Mouse (Mus musculus): Measurements from ENCODE around the gene Mypn. TPM values are rescaled to one million over a fixed set of nuclear protein-coding genes. Genes with fewer than 3 reads are reported as not detected.

Mypn gene
- 0.05 TPM for polyA plus RNA-seq (2017; shearing (Covaris generic))

GRCm38 (mm10) chr10:63203728-63204127 lies at the start of gene Mypn:
Gene Mypn, minus strand, starts transcription at chr10:63203952.

DNA sequence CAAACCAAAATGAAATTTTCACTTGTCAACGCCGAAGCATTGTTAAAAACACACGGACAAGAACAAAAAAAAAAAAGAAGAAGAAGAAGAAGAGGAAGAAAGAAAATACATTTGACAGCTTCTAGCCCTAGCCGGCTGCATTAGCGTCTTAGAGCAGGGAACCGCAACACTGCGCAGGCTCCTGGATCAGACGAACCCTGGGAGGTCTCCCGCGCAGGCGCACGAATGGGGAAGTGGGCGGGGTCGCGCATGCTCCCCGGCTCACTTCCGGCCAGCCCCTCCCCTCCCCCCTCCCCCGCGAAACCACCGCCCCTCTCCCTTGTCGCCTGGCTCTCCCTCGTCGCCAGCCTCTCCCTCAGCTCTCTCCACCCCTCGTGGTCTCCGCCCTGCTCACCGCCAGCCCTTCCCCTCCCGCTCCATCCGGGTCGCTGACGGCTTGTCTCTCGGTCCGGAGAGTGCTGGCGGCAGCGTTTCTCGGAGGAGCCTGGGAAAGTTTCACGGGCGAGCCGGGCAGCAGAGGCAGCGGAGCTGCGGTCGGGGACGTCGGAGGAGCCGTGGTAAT lies 39.8 kb upstream of the Mypn start, which contains the start of gene Herc4:
Gene Herc4, plus strand, starts transcription at position 318 of the 562 bp plus-strand sequence.

GRCm38 (mm10) chr10:63099521-63099920 lies 104.2 kb downstream of the Mypn start, which contains the start of gene Atoh7:
Gene Atoh7, plus strand, starts transcription at chr10:63099651.

Other genes with a start within 250 kb of the Mypn start
- gene Rufy2, start 223.7 kb downstream of the Mypn start, polyA plus RNA-seq (2017; shearing (Covaris generic)), result 54.1 TPM
- 72.5 TPM for gene Hnrnph3, start 179.7 kb downstream of the Mypn start, polyA plus RNA-seq (2017; shearing (Covaris generic))
- 0.32 TPM for gene Pbld2, start 179.6 kb downstream of the Mypn start, polyA plus RNA-seq (2017; shearing (Covaris generic))
- not detected for gene Pbld1, start 143.8 kb downstream of the Mypn start, polyA plus RNA-seq (2017; shearing (Covaris generic))
- gene Atoh7, start 104.3 kb downstream of the Mypn start, polyA plus RNA-seq (2017; shearing (Covaris generic)), result not detected
- gene Herc4, start 39.9 kb upstream of the Mypn start, polyA plus RNA-seq (2017; shearing (Covaris generic)), result 128 TPM
- 24.4 TPM for gene Sirt1, start 177.8 kb upstream of the Mypn start, polyA plus RNA-seq (2017; shearing (Covaris generic))
- 5.6 TPM for gene Dnajc12, start 178.5 kb upstream of the Mypn start, polyA plus RNA-seq (2017; shearing (Covaris generic))
- gene Gm7075, start 217.8 kb upstream of the Mypn start, polyA plus RNA-seq (2017; shearing (Covaris generic)), result not detected
- gene Ctnna3, start 226.1 kb upstream of the Mypn start, polyA plus RNA-seq (2017; shearing (Covaris generic)), result 0.19 TPM